Mouse (Mus musculus): ENCODE measurements around the gene Gm4027.
"Not testable (repeated sequence)": the region's sequence is repeated elsewhere in the genome, so short reads cannot be mapped to it uniquely, and the experiment has no call there.

Gm4027 gene

DNA sequence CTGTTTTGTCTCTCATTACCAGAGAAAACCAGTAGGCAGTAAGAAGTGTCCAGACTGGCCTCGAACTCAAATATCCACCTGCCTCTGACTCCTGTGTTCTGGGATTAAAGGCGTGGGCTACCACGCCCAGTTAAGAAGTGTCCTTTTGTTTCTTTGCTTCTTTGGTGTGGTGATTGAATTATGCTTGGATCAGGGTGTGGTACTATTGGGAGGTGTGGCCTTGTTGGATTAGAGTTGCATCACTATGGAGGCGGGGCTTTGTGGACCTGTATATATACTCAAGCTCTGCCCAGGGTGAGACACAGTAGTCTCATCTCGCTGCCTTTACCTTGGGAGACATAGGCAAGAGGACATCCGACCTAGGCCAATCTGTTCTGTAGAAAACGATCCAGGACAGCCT, at the start of gene Gm4027:
Gene Gm4027 (plus strand): TSS at position 301 of the 400 bp plus-strand sequence.
- DNase-seq (ENCODE audit: low read depth, low spot score): not testable (repeated sequence)

DNA sequence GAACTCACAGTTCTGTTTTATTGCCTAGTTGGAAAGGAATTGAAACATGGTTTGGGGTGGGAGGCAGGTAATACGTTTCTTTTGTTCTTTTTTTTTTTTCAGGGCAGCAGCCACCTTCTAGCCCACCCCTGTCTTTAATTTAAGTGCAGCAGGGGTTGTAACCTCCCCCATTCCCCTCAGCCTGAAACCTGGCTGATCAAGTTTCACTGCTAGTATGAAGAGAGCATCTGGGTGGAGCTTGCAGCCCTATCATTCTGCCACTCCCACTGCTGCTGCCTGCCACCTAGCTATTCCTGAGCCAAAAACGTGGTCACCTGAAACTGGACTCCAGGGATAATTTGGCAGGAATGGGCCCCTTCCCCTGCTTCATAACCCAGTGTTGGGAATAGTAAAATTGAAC, 17.3 kb upstream of the Gm4027 start:
- not testable (repeated sequence) for DNase-seq (ENCODE audit: low read depth, low spot score)

DNA sequence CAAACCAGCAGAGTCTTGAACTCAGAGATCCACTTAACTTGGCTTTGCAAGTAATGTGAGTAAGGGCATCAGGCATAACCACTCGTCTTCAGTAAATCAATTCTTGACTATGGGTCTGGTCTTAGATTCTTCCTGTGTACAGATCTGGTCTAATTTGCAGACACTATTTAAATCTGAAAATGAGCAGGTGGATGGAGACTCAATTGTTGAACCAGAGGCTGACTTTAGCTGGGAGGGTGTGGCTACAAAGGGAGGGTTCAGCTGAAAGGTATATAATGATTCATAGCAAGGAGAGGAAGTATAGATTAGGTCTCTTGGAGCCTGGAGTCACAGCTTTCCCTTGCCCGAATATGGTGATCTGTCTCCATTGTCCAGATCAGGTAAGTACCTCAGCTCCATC, 16.3 kb upstream of the Gm4027 start, which contains the start of gene Oog1:
Gene Oog1 (plus strand): TSS at position 301 of the 400 bp plus-strand sequence.
- DNase-seq (ENCODE audit: low read depth, low spot score): not testable (repeated sequence)

DNA sequence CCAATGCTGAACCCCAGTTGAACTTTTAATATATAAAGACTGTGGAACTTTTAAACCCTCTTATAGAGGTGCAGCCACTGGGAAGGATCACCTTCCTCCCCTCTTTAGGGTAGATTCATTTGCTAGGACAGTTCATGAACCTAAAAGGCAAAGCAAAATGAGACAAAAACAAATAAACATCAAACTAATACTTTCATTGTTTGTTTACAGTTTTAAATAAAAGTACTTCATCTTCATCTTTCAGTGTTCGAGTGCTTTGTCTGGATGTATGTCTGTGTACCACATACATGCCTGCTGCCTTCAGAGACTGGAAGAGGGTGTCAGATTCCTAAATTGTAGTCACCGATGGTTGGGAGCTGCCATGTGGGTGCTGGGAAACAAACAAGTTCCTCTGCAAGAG, 25.9 kb downstream of the Gm4027 start, which contains the start of gene Gm16381:
Gene Gm16381 (minus strand): TSS at position 101 of the 400 bp plus-strand sequence.
- not testable (repeated sequence) for DNase-seq (ENCODE audit: low read depth, low spot score)

DNA sequence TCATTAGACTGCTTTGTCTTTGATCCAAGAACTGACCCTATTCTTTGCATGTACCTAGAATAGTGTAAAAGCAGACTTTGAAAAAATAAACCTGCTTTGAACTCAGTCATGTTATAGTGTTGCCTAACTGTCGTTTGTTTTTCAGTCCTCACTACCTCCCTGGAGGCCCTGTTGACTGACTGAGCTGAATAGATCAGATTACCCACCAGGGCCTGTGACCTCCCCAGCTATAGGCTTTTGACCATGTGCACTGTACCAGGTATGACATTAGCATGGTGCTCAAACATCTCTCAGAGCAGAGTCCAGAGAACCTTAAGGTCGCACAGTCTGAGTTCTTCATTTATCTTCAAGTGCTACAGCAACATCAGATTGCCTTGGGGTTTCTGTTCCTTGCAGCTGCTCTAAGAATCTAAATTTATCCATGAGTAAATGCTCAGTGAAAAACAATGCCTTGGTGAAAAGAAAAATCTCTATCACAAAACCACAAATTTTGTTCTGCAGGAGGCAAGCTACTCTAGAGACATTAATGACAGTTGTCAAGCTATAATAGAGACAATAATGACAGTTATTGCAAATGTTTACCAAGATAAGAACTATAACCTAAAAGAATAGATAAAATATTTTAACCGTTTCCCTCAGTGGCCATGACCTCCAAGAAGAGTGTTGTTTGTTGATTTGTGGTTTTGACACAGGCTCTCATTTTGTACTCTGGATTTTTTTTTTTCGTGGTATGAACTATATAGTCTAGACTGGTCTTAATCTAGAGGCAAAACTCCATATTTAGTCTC, 34.4 kb downstream of the Gm4027 start:
- DNase-seq (ENCODE audit: low read depth, low spot score): not testable (repeated sequence)

All from A20 (cell line).